Mouse (Mus musculus): ENCODE results near the gene Eif3j1. TPM values are rescaled to one million over a fixed set of nuclear protein-coding genes. Genes with fewer than 3 reads are reported as not detected.
"Not testable (repeated sequence)": the region's sequence is repeated elsewhere in the genome, so short reads cannot be mapped to it uniquely, and the experiment has no call there.

Gene Eif3j1
- 13.5 and 24.2 TPM in 2 replicates for total RNA-seq (2014; rRNA removed)
- polyA plus RNA-seq (2015; fragmentation: Nextera tagmentation; extraction: Ambion mirVana), result 11.1 and 12.3 TPM in 2 replicates

DNA sequence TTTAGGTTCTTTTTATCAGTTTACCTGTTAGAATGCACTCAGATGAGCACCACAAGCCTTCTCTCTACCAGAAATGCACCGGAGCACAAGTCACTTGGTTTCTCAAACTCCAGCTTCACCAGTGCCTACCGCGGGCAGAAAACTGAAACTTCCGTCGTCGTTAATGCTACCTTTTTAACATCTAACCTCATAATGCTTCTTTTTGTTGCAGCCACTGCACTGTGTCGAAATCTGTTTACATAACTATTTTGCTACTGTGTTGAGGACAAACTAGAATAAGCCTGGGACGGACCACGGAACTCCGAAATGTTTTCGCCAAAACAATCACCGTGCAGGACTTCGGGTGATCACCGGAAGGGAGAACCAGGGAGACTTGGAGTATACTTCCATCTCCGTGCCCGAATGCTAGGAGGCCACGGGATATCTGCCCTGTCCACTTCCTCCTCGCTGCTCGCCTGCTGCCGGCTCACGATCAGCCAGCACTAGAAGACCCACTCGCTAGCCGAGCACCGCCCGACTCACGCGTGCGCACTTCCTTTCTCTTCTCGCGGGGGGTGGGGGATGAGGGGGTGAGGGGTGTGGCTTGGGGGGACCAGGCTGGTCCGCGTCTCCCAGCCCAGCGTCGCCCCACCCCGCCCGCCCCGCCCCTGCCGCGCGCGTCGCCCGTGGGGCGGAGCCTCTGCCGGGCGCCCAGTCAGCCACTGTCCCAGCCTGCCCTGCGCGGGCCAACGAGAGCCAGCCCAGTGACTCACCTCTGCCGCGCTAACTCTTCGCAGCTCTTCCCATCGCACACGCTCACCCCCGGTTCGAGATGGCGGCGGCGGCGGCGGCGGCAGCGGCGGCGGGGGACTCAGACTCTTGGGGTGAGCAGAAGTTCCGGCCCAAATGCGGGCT, at the start of gene Eif3j1:
TSS of gene Eif3j1 (plus strand) at position 685 of the 894 bp plus-strand sequence.
- 0 out of 2 replicates have a peak, but pooled peaks cover 3% of the 10 kb centered on the region for H3K4me1 ChIP-seq (ENCODE audit: insufficient read depth, low read length)
- H3K9me3 ChIP-seq (ENCODE audit: low read length), result no peaks in the 10 kb centered on the region
- H3K27me3 ChIP-seq (ENCODE audit: insufficient read depth, low read length), result no peaks in the 10 kb centered on the region
- H3K9ac ChIP-seq (replicated peaks; ENCODE audit: low read length, poor library complexity, severe bottlenecking), result peak within 1 kb of the TSS; percentile 73
- H3K4me3 ChIP-seq (ENCODE audit: low read depth, low read length), result peak within 1 kb of the TSS; percentile 87
- peak within 1 kb of the TSS; percentile 44 for H3K27ac ChIP-seq (ENCODE audit: low read depth, low read length)
- peak; percentile 95 for DNase-seq (ENCODE audit: low spot score)
- ATAC-seq (ENCODE audit: low FRiP score), result peak; percentile 100
- H3K4me2 ChIP-seq (ENCODE audit: low read depth, low read length, poor library complexity, severe bottlenecking), result peak within 1 kb of the TSS; percentile 81
- no peak for TF ChIP-seq CTCF (IDR thresholded peaks at IDR 0.05)
- under 1% methylated on average over 61 of the region's 67 CpGs for WGBS
- no peaks in the 10 kb centered on the region for H3K36me3 ChIP-seq (ENCODE audit: insufficient read depth, low read length)

- ATAC-seq (ENCODE audit: low FRiP score) (no peak), DNase-seq (ENCODE audit: low spot score) (peak; percentile 12)
- WGBS, result 95% methylated on average over 1 of the region's 1 CpGs
These were observed 32.6 kb upstream of the Eif3j1 start for GRCm38 (mm10) chr2:121995738-121996137.

DNA sequence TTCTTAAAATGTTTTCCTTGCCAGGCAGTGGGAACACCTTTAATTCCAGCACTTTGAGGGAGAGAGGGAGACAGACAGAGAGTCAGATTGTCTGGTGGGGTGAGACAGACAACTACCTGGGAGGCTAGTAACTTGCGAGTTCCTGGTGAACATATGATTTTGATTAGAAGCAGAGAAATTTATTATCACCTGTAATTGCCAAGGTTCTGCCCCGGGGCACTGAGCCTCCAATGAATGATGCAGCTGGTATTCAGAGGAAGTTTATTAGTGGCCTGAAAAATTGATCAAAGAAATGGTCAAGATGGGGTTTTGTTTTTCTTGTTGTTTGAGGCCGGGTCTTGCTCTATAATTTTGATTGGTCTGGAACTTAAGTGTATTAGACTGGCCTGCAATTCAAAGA, 19.5 kb upstream of the Eif3j1 start:
- TF ChIP-seq CTCF (IDR thresholded peaks at IDR 0.05), result no peak
- Histone ChIP-seq H3K27ac (ENCODE audit: low read depth, low read length) (no peak overlapping the region), H3K4me2 (ENCODE audit: low read depth, low read length, poor library complexity, severe bottlenecking) (no peak overlapping the region), H3K4me3 (ENCODE audit: low read depth, low read length) (no peak overlapping the region), H3K9me3 (ENCODE audit: low read length) (no peaks in the 10 kb centered on the region), H3K27me3 (ENCODE audit: insufficient read depth, low read length) (no peaks in the 10 kb centered on the region), H3K36me3 (ENCODE audit: insufficient read depth, low read length) (peaks cover 5% of the 10 kb centered on the region; the same call in 1 of the 2 replicates), H3K4me1 (ENCODE audit: insufficient read depth, low read length) (no peaks in the 10 kb centered on the region), H3K9ac (replicated peaks; ENCODE audit: low read length, poor library complexity, severe bottlenecking) (no peak overlapping the region)
- 94% methylated on average over 3 of the region's 3 CpGs for WGBS
- DNase-seq (ENCODE audit: low spot score), result no peak
- ATAC-seq (ENCODE audit: low FRiP score), result no peak

More at GRCm38 (mm10) chr2:121995738-121996137, 32.6 kb upstream of the Eif3j1 start:
- Histone ChIP-seq H3K9me3 (ENCODE audit: low read length) (no peaks in the 10 kb centered on the region), H3K36me3 (ENCODE audit: insufficient read depth, low read length) (no peaks in the 10 kb centered on the region), H3K9ac (replicated peaks; ENCODE audit: low read length, poor library complexity, severe bottlenecking) (no peak overlapping the region), H3K27ac (ENCODE audit: low read depth, low read length) (no peak overlapping the region), H3K4me1 (ENCODE audit: insufficient read depth, low read length) (no peaks in the 10 kb centered on the region), H3K27me3 (ENCODE audit: insufficient read depth, low read length) (no peaks in the 10 kb centered on the region), H3K4me2 (ENCODE audit: low read depth, low read length, poor library complexity, severe bottlenecking) (no peak overlapping the region), H3K4me3 (ENCODE audit: low read depth, low read length) (no peak overlapping the region)
- peak; percentile 68 for TF ChIP-seq CTCF (IDR thresholded peaks at IDR 0.05)

- TF ChIP-seq CTCF (IDR thresholded peaks at IDR 0.05), result no peak
- H3K27me3 ChIP-seq (ENCODE audit: insufficient read depth, low read length), result no peaks in the 10 kb centered on the region
- 83% methylated on average over 7 of the region's 7 CpGs for whole genome bisulfite sequencing
- H3K4me1 ChIP-seq (ENCODE audit: insufficient read depth, low read length), result no peaks in the 10 kb centered on the region
- DNase-seq (ENCODE audit: low spot score), result no peak
- no peak overlapping the region for H3K9ac ChIP-seq (replicated peaks; ENCODE audit: low read length, poor library complexity, severe bottlenecking)
- H3K9me3 ChIP-seq (ENCODE audit: low read length), result no peaks in the 10 kb centered on the region
- H3K27ac ChIP-seq (ENCODE audit: low read depth, low read length), result no peak overlapping the region
- H3K4me3 ChIP-seq (ENCODE audit: low read depth, low read length), result no peak overlapping the region
- peaks cover 2% of the 10 kb centered on the region; the same call in 1 of the 2 replicates for H3K36me3 ChIP-seq (ENCODE audit: insufficient read depth, low read length)
- ATAC-seq (ENCODE audit: low FRiP score), result no peak
- H3K4me2 ChIP-seq (ENCODE audit: low read depth, low read length, poor library complexity, severe bottlenecking), result no peak overlapping the region
These were observed 16.9 kb upstream of the Eif3j1 start for GRCm38 (mm10) chr2:122011441-122011840.

- no peak overlapping the region for H3K27ac ChIP-seq (ENCODE audit: low read depth, low read length)
- no peak overlapping the region for H3K4me3 ChIP-seq (ENCODE audit: low read depth, low read length)
- no peak for ATAC-seq (ENCODE audit: low FRiP score)
- no peak overlapping the region for H3K9ac ChIP-seq (replicated peaks; ENCODE audit: low read length, poor library complexity, severe bottlenecking)
- no peaks in the 10 kb centered on the region for H3K27me3 ChIP-seq (ENCODE audit: insufficient read depth, low read length)
- H3K9me3 ChIP-seq (ENCODE audit: low read length), result no peaks in the 10 kb centered on the region
- no peak for DNase-seq (ENCODE audit: low spot score)
- no peaks in the 10 kb centered on the region for H3K36me3 ChIP-seq (ENCODE audit: insufficient read depth, low read length)
- no peak for TF ChIP-seq CTCF (IDR thresholded peaks at IDR 0.05)
- WGBS, result 81% methylated on average over 1 of the region's 1 CpGs
- no peak overlapping the region for H3K4me2 ChIP-seq (ENCODE audit: low read depth, low read length, poor library complexity, severe bottlenecking)
- no peaks in the 10 kb centered on the region for H3K4me1 ChIP-seq (ENCODE audit: insufficient read depth, low read length)
These were observed 9.6 kb upstream of the Eif3j1 start for GRCm38 (mm10) chr2:122018705-122019104.

- TF ChIP-seq CTCF (IDR thresholded peaks at IDR 0.05), result peak; percentile 17; the same call in 1 of the 2 replicates
- Histone ChIP-seq H3K4me3 (ENCODE audit: low read depth, low read length) (no peak overlapping the region), H3K9ac (replicated peaks; ENCODE audit: low read length, poor library complexity, severe bottlenecking) (no peak overlapping the region), H3K4me2 (ENCODE audit: low read depth, low read length, poor library complexity, severe bottlenecking) (no peak overlapping the region), H3K27ac (ENCODE audit: low read depth, low read length) (no peak overlapping the region), H3K36me3 (ENCODE audit: insufficient read depth, low read length) (no peaks in the 10 kb centered on the region), H3K4me1 (ENCODE audit: insufficient read depth, low read length) (no peaks in the 10 kb centered on the region), H3K9me3 (ENCODE audit: low read length) (no peaks in the 10 kb centered on the region), H3K27me3 (ENCODE audit: insufficient read depth, low read length) (no peaks in the 10 kb centered on the region)
- DNase-seq (ENCODE audit: low spot score), result no peak
- ATAC-seq (ENCODE audit: low FRiP score), result no peak
- WGBS, result 66% methylated on average over 2 of the region's 2 CpGs
These were observed 6.1 kb upstream of the Eif3j1 start for GRCm38 (mm10) chr2:122022284-122022683.

- WGBS, result 94% methylated on average over 10 of the region's 10 CpGs
- H3K4me1 ChIP-seq (ENCODE audit: insufficient read depth, low read length); DNase-seq (ENCODE audit: low spot score); H3K36me3 ChIP-seq (ENCODE audit: insufficient read depth, low read length); H3K4me3 ChIP-seq (ENCODE audit: low read depth, low read length); H3K9me3 ChIP-seq (ENCODE audit: low read length); H3K9ac ChIP-seq (replicated peaks; ENCODE audit: low read length, poor library complexity, severe bottlenecking); ATAC-seq (ENCODE audit: low FRiP score); H3K27me3 ChIP-seq (ENCODE audit: insufficient read depth, low read length); H3K4me2 ChIP-seq (ENCODE audit: low read depth, low read length, poor library complexity, severe bottlenecking); H3K27ac ChIP-seq (ENCODE audit: low read depth, low read length): not testable (repeated sequence)
These were observed 1.3 kb upstream of the Eif3j1 start for GRCm38 (mm10) chr2:122027091-122027490.
